Comparison of ENCODE assay signal across 22 mouse cellular contexts in the genomic region with DNA sequence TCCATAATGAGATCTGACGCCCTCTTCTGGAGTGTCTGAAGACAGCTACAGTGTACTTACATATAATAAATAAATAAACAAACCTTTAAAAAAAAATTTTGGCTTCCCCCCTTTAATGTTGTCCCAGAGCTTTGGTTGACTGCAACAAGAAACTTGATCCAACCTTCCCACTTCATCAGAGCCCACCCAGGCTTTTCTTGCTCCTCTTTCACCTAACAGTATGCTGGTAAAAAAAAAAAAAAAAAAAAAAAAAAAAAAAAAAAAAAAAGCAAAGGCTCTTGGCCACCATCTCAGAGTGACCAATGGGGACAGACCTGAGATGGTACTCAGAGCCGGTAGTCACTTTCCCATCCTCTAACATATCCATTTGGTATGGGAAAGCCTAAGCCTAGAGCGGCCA. TPM values are rescaled to one million over a fixed set of nuclear protein-coding genes. Genes with fewer than 3 reads are reported as not detected.
DNase-seq lines count a peak whose midpoint lies in the region; TF ChIP-seq lines count a peak whose summit lies in the region.
"Had no signal": no experiment of that assay in that cellular context is flagged by ENCODE, and none has a peak within 500 bp of the region (broad histone marks: within the 10 kb centered on the region; RNA-seq: fewer than 3 reads in every experiment).

No protein-coding gene starts in this region.

- no peak for TF ChIP-seq EP300 in CH12.LX (IDR thresholded peaks at IDR 0.05; ENCODE audit: low read length)

- H3K79me2 ChIP-seq in CH12.LX (replicated peaks; ENCODE audit: control insufficient read depth, extremely low read depth, insufficient read depth, poor library complexity, severe bottlenecking) = peaks cover 13% of the 10 kb centered on the region

- H3K36me3 ChIP-seq in CH12.LX (replicated peaks in 1 of 2; ENCODE audit: control insufficient read depth in 1 of 2, insufficient read depth in 1 of 2, low read length in 1 of 2) (peaks cover 50 to 91% of the 10 kb centered on the region in 2 experiments), ES-E14 (ENCODE audit: control insufficient read depth, insufficient read depth, low read length, poor library complexity, severe bottlenecking) (peaks cover 31% of the 10 kb centered on the region)

- H3K9ac ChIP-seq in CH12.LX (ENCODE audit: insufficient read depth, low read depth) (no peak overlapping the region), ES-E14 (ENCODE audit: insufficient read depth, low read depth, low read length, poor library complexity, severe bottlenecking) (no peak overlapping the region)

- no peak for TF ChIP-seq POLR2A in CH12.LX (IDR thresholded peaks at IDR 0.05; ENCODE audit: low read depth, low read length)

- no peak for TF ChIP-seq RAD21 in CH12.LX (IDR thresholded peaks at IDR 0.05; ENCODE audit: low read depth, low read length)

- in situ Hi-C loops in CH12.LX (cut with MboI; ENCODE audit: low pct_ligation_motif_present, low pct_unique_long_range_greater_than_20kb, low sequenced_read_pairs) (no loop called here), ES-E14 (cut with MboI; ENCODE audit: low sequenced_read_pairs in 2 of 2, unreplicated experiment in 2 of 2) (no loop called here)

- 0 out of 2 replicates have a peak, but pooled peaks have one; percentile 29 for TF ChIP-seq CTCF in layer of hippocampus, adult 2 months (conservative IDR thresholded peaks at IDR 0.05)
- TF ChIP-seq CTCF in CH12.LX (conservative IDR thresholded peaks at IDR 0.05 in 1 of 2, IDR thresholded peaks at IDR 0.05 in 1 of 2; ENCODE audit: low read depth in 2 of 2, low read length in 2 of 2) = no peak

- H3K27ac ChIP-seq in layer of hippocampus, adult 2 months = peak overlapping the region; percentile 1; the same call in 1 of the 2 replicates
- H3K27ac ChIP-seq in CH12.LX (ENCODE audit: insufficient read depth, low read depth) = no peak overlapping the region
- H3K27ac ChIP-seq in ES-E14 (ENCODE audit: insufficient read depth, low read depth, low read length, poor library complexity, severe bottlenecking) = no peak overlapping the region

- H3K27me3 ChIP-seq in CH12.LX (replicated peaks) = no peaks in the 10 kb centered on the region
- H3K27me3 ChIP-seq: Patski had no signal

- H3K9me3 ChIP-seq in CH12.LX (replicated peaks; ENCODE audit: low read length) (no peaks in the 10 kb centered on the region), ES-E14 (ENCODE audit: control insufficient read depth, insufficient read depth, low read depth, low read length) (no peaks in the 10 kb centered on the region)
- H3K9me3 ChIP-seq: G1E had no signal

- dilution Hi-C loops in CH12.LX (cut with MboI; ENCODE audit: extremely low pct_ligation_motif_present, extremely low pct_unique_long_range_greater_than_20kb, low sequenced_read_pairs) = no loop called here

- DNase-seq in layer of hippocampus, adult 2 months (ENCODE audit: low spot score in 2 of 2) = no peak
- no peak for DNase-seq in layer of hippocampus, adult 8-10 months (ENCODE audit: low spot score in 2 of 2)
- DNase-seq in CH12.LX (ENCODE audit: extremely low read depth) (no peak), ES-E14 (ENCODE audit: low read depth, low spot score) (no peak)
- DNase-seq in T-cell, adult 2 months (ENCODE audit: low spot score) = no peak
- DNase-seq in right cerebral cortex, adult 2 months (ENCODE audit: low spot score in 2 of 2) = no peak
- DNase-seq: adrenal gland, adult 2 months; adrenal gland, adult 8-10 months; adrenal gland, postnatal 10 days; adrenal gland, postnatal 14 days; adrenal gland, postnatal 25 days; adrenal gland, postnatal 36 days; B cell, adult 2 months; cerebellum, adult 11 months; cerebellum, adult 11-12 months; cerebellum, adult 18-20 months; cerebellum, adult 2 months; cerebellum, adult 8-10 months; cerebellum, adult 9-10 months had no signal

- H3K4me1 ChIP-seq in CH12.LX (ENCODE audit: control insufficient read depth in 1 of 2, insufficient read depth in 2 of 2) (peaks cover 6 to 45% of the 10 kb centered on the region in 2 experiments), ES-E14 (ENCODE audit: control insufficient read depth in 2 of 2, insufficient read depth in 2 of 2, low read length in 2 of 2, poor library complexity in 1 of 2) (no peaks in the 10 kb centered on the region; a peak in 1 of 4 replicates)

- H3K4me3 ChIP-seq in layer of hippocampus, adult 2 months = no peak overlapping the region
- no peak overlapping the region for H3K4me3 ChIP-seq in CH12.LX (replicated peaks in 1 of 3; ENCODE audit: low read depth in 2 of 3, low read length in 2 of 3, poor library complexity in 1 of 3)
- H3K4me3 ChIP-seq in ES-E14 (ENCODE audit: insufficient read depth in 1 of 2, low read depth in 1 of 2, low read length in 2 of 2, poor library complexity in 1 of 2, severe bottlenecking in 1 of 2) = no peak overlapping the region

- no peak overlapping the region for H3K4me2 ChIP-seq in CH12.LX (ENCODE audit: insufficient read depth, low read depth, poor library complexity, severe bottlenecking)

TF ChIP-seq in CH12.LX, 34 proteins besides CTCF, POLR2A, EP300 and RAD21:
- TF ChIP-seq TBP (conservative IDR thresholded peaks at IDR 0.05; ENCODE audit: low read depth, low read length) = no peak
- peak; percentile 60 for TF ChIP-seq ZNF384 (IDR thresholded peaks at IDR 0.05; ENCODE audit: low read depth, low read length)

TF ChIP-seq in ES-E14, 5 proteins besides CTCF, POLR2A, EP300 and RAD21:
- peak; percentile 80 for TF ChIP-seq ZNF384 (IDR thresholded peaks at IDR 0.05; ENCODE audit: low read depth, low read length)
- TF ChIP-seq HCFC1 (IDR thresholded peaks at IDR 0.05; ENCODE audit: borderline replicate concordance, insufficient read depth, low read length) = no peak

RNA-seq across cellular contexts. Expression of a gene that starts 21.2 kb away (rescaled TPM):
- 10 to 100 TPM; 17.0 to 18.2 TPM for total RNA-seq in layer of hippocampus, adult 2 months (2021)
- total RNA-seq in layer of hippocampus, adult 8-10 months (2022) = 10 to 100 TPM; 12.7 to 17.0 (median 14.6) TPM
- total RNA-seq in CH12.LX (2012; rRNA removed) = 12.0 and 13.3 TPM in 2 replicates
- 9.2 and 10.3 TPM in 2 replicates for total RNA-seq in CH12.LX (2014; rRNA removed)
- polyA plus RNA-seq in CH12.LX (2012; ENCODE audit: insufficient read length, low read depth) = 22.8 and 28.2 TPM in 2 replicates
- total RNA-seq in ES-E14 (2012; rRNA removed) = 161 and 192 TPM in 2 replicates
- polyA plus RNA-seq: activated CD4-positive, CD25-positive, alpha-beta regulatory T cell, adult 4 months had no signal

RNA-seq across cellular contexts. Expression of a gene that starts 47.3 kb away (rescaled TPM):
- 10 to 100 TPM; 34.2 to 38.1 TPM for total RNA-seq in layer of hippocampus, adult 2 months (2021)
- total RNA-seq in layer of hippocampus, adult 8-10 months (2022) = 10 to 100 TPM; 34.6 to 44.2 (median 36.6) TPM
- total RNA-seq in CH12.LX (2012; rRNA removed) = 40.6 and 45.5 TPM in 2 replicates
- total RNA-seq in CH12.LX (2014; rRNA removed) = 63.1 and 65.7 TPM in 2 replicates
- polyA plus RNA-seq in CH12.LX (2012; ENCODE audit: insufficient read length, low read depth) = 61.2 and 69.3 TPM in 2 replicates
- total RNA-seq in ES-E14 (2012; rRNA removed) = 50.9 and 56.1 TPM in 2 replicates

RNA-seq across cellular contexts. Expression of a gene that starts 53.4 kb away (rescaled TPM):
- 100 to 1,000 TPM; 119 to 127 TPM for total RNA-seq in layer of hippocampus, adult 2 months (2021)
- 100 to 1,000 TPM; 101 to 135 (median 120) TPM for total RNA-seq in layer of hippocampus, adult 8-10 months (2022)
- total RNA-seq in CH12.LX (2012; rRNA removed) (19.0 and 20.6 TPM in 2 replicates), CH12.LX (2014; rRNA removed) (6.3 and 8.1 TPM in 2 replicates), ES-E14 (2012; rRNA removed) (44.0 and 47.9 TPM in 2 replicates)
- 33.4 and 34.4 TPM in 2 replicates for polyA plus RNA-seq in CH12.LX (2012; ENCODE audit: insufficient read length, low read depth)
